Mouse (Mus musculus): ENCODE results near the gene Btbd9. TPM values are rescaled to one million over a fixed set of nuclear protein-coding genes. Genes with fewer than 3 reads are reported as not detected.

Gene Btbd9
- polyA plus RNA-seq, 1 experiment from 2014 or later, result 76.1 TPM

DNA sequence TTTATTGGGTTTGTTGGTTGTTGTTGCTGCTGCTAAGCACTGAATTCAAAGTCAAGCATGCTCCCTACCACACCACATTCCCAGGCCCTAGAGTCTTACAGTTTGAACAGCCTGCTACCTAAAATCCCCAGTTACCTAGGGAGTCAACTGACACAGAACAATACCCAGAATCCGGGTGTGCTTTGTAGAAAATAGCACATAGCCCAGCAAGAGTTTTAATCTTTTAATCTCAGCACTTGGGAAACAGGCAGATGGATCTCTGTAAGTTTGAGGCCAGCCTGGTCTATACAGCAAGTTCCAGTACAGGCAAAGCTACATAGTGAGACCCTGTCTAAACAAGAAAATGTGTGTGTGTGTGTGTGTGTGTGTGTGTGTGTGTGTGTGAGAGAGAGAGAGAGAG, 34.5 kb upstream of the Btbd9 start:
- H3K9ac ChIP-seq, result no peak overlapping the region
- no peaks in the 10 kb centered on the region for H3K27me3 ChIP-seq
- 0 out of 2 replicates have a peak overlapping the region, but pooled peaks have one; percentile 14 for H3K4me2 ChIP-seq (replicated peaks)
- H3K4me3 ChIP-seq, result no peak overlapping the region
- ATAC-seq (ENCODE audit: low FRiP score, low read depth), result no peak
- no peak overlapping the region for H3K27ac ChIP-seq
- H3K9me3 ChIP-seq, result no peaks in the 10 kb centered on the region
- H3K36me3 ChIP-seq, result peaks cover 7% of the 10 kb centered on the region; the same call in 1 of the 2 replicates
- WGBS, result 82% methylated on average over 1 of the region's 1 CpGs
- H3K4me1 ChIP-seq, result peaks cover 49% of the 10 kb centered on the region

GRCm38 (mm10) chr17:30609980-30610307, 33.7 kb upstream of the Btbd9 start:
- no peak overlapping the region for H3K27ac ChIP-seq
- peaks cover 49% of the 10 kb centered on the region for H3K4me1 ChIP-seq
- H3K9me3 ChIP-seq, result no peaks in the 10 kb centered on the region
- no peaks in the 10 kb centered on the region for H3K27me3 ChIP-seq
- H3K4me3 ChIP-seq, result no peak overlapping the region
- H3K4me2 ChIP-seq (replicated peaks), result no peak overlapping the region
- ATAC-seq (ENCODE audit: low FRiP score, low read depth), result no peak
- peaks cover 7% of the 10 kb centered on the region; the same call in 1 of the 2 replicates for H3K36me3 ChIP-seq
- no peak overlapping the region for H3K9ac ChIP-seq
- WGBS, result 98% methylated on average over 5 of the region's 5 CpGs

- 85% methylated on average over 16 of the region's 16 CpGs for WGBS
- no peak for ATAC-seq (ENCODE audit: low FRiP score, low read depth)
- Histone ChIP-seq H3K9me3 (no peaks in the 10 kb centered on the region), H3K4me3 (no peak overlapping the region), H3K36me3 (peaks cover 7% of the 10 kb centered on the region; the same call in 1 of the 2 replicates), H3K4me2 (replicated peaks) (no peak overlapping the region), H3K4me1 (peaks cover 51% of the 10 kb centered on the region), H3K9ac (no peak overlapping the region), H3K27ac (no peak overlapping the region), H3K27me3 (no peaks in the 10 kb centered on the region)
Observed at GRCm38 (mm10) chr17:30609305-30609979, 33.2 kb upstream of the Btbd9 start.

GRCm38 (mm10) chr17:30607909-30608495, 31.7 kb upstream of the Btbd9 start:
- no peak for ATAC-seq (ENCODE audit: low FRiP score, low read depth)
- Histone ChIP-seq H3K36me3 (peaks cover 12% of the 10 kb centered on the region), H3K27ac (no peak overlapping the region), H3K9ac (no peak overlapping the region), H3K9me3 (no peaks in the 10 kb centered on the region), H3K4me1 (peaks cover 58% of the 10 kb centered on the region), H3K4me2 (replicated peaks) (no peak overlapping the region), H3K4me3 (no peak overlapping the region), H3K27me3 (no peaks in the 10 kb centered on the region)
- WGBS, result 54% methylated on average over 8 of the region's 8 CpGs

GRCm38 (mm10) chr17:30607330-30607729, 31.0 kb upstream of the Btbd9 start:
- Histone ChIP-seq H3K27ac (no peak overlapping the region), H3K4me1 (peaks cover 58% of the 10 kb centered on the region), H3K9me3 (no peaks in the 10 kb centered on the region), H3K4me3 (no peak overlapping the region), H3K27me3 (no peaks in the 10 kb centered on the region), H3K36me3 (peaks cover 19% of the 10 kb centered on the region), H3K9ac (no peak overlapping the region), H3K4me2 (replicated peaks) (no peak overlapping the region)
- no peak for ATAC-seq (ENCODE audit: low FRiP score, low read depth)
- WGBS, result 87% methylated on average over 7 of the region's 7 CpGs

- no peak for ATAC-seq (ENCODE audit: low FRiP score, low read depth)
Observed at GRCm38 (mm10) chr17:30606634-30607081, 30.4 kb upstream of the Btbd9 start.

DNA sequence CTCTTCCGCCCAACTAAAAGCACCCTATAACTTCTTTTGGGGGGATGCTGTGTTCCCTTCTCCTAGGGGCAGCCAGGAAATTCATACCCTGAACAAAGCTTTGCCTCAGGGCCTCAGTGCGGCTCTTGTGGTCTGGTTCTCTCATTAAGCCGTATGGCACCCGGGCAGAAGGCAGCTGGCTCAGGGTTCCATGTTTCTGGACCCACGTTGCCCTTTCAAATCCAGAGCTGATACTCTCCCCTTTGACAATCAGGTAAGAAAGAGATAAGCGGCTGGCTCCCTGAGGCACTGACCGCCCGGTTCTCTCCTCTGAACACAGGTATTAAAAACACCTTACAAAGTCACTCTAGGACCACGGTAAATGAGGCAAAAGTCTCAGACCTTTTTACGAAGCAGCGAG, 29.9 kb upstream of the Btbd9 start:
- Histone ChIP-seq H3K9ac (no peak overlapping the region), H3K4me2 (replicated peaks) (no peak overlapping the region), H3K4me1 (peaks cover 52% of the 10 kb centered on the region), H3K27me3 (no peaks in the 10 kb centered on the region), H3K36me3 (peaks cover 30% of the 10 kb centered on the region), H3K9me3 (no peaks in the 10 kb centered on the region), H3K4me3 (no peak overlapping the region), H3K27ac (no peak overlapping the region)
- WGBS, result 61% methylated on average over 11 of the region's 11 CpGs
- ATAC-seq (ENCODE audit: low FRiP score, low read depth), result no peak

More at GRCm38 (mm10) chr17:30606634-30607081, 30.4 kb upstream of the Btbd9 start:
- peaks cover 56% of the 10 kb centered on the region for H3K4me1 ChIP-seq
- H3K9ac ChIP-seq, result no peak overlapping the region
- no peak overlapping the region for H3K27ac ChIP-seq
- H3K27me3 ChIP-seq, result no peaks in the 10 kb centered on the region
- no peaks in the 10 kb centered on the region for H3K9me3 ChIP-seq
- WGBS, result 80% methylated on average over 8 of the region's 8 CpGs
- no peak overlapping the region for H3K4me3 ChIP-seq
- peaks cover 25% of the 10 kb centered on the region for H3K36me3 ChIP-seq
- no peak overlapping the region for H3K4me2 ChIP-seq (replicated peaks)

DNA sequence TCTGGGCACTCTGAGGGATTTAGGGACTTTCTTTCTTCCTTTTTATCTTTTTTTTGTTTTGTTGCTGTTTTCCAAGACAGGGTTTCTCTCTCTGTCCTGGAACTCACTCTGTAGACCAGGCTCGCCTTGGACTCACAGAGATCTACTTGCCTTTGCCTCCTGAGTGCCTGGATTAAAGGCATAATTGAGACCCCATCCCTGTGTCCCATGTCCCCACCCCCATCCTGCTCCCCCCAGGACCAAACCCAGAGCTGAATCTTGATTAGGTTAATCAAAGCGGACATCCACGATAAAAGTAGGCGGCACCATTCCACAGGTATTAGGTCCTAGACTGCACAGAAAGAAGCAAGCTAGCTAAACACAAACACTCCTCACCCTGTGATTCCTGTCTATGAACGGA, 28.7 kb upstream of the Btbd9 start:
- H3K4me3 ChIP-seq, result no peak overlapping the region
- no peak overlapping the region for H3K27ac ChIP-seq
- H3K36me3 ChIP-seq, result peaks cover 42% of the 10 kb centered on the region
- no peak overlapping the region for H3K4me2 ChIP-seq (replicated peaks)
- H3K4me1 ChIP-seq, result peaks cover 46% of the 10 kb centered on the region
- 82% methylated on average over 5 of the region's 5 CpGs for WGBS
- ATAC-seq (ENCODE audit: low FRiP score, low read depth), result no peak
- H3K9me3 ChIP-seq, result no peaks in the 10 kb centered on the region
- no peak overlapping the region for H3K9ac ChIP-seq
- no peaks in the 10 kb centered on the region for H3K27me3 ChIP-seq

- Histone ChIP-seq H3K4me2 (replicated peaks) (no peak overlapping the region), H3K4me3 (no peak overlapping the region), H3K9ac (no peak overlapping the region), H3K9me3 (no peaks in the 10 kb centered on the region), H3K36me3 (peaks cover 44% of the 10 kb centered on the region), H3K27ac (no peak overlapping the region), H3K27me3 (no peaks in the 10 kb centered on the region), H3K4me1 (peaks cover 40% of the 10 kb centered on the region)
- no peak for ATAC-seq (ENCODE audit: low FRiP score, low read depth)
- WGBS, result 93% methylated on average over 6 of the region's 6 CpGs
Observed at GRCm38 (mm10) chr17:30604296-30604695, 28.0 kb upstream of the Btbd9 start.

DNA sequence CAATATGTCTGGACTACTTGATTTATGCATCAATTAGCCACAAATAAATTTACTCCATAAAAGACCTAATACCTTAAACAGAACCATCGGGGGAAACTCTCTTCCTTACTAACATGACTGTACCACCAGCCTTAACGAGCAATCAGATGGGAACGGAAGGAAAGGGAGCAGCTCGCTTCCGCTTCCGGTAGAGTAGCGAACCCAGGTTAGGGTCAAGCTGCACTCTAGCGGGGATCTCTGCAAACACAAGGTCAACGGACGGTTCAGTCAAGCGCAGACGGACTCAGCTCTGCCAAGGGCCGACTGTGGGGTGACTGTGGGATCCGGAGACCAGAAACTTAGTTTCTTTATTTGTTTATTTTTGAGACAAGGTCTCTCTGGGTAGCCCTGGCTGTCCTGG, 25.9 kb upstream of the Btbd9 start:
- Histone ChIP-seq H3K9ac (no peak overlapping the region), H3K27me3 (no peaks in the 10 kb centered on the region), H3K4me1 (peaks cover 20% of the 10 kb centered on the region), H3K4me2 (replicated peaks) (no peak overlapping the region), H3K36me3 (peaks cover 61% of the 10 kb centered on the region), H3K4me3 (no peak overlapping the region), H3K9me3 (no peaks in the 10 kb centered on the region), H3K27ac (no peak overlapping the region)
- ATAC-seq (ENCODE audit: low FRiP score, low read depth), result no peak
- WGBS, result 81% methylated on average over 14 of the region's 14 CpGs

DNA sequence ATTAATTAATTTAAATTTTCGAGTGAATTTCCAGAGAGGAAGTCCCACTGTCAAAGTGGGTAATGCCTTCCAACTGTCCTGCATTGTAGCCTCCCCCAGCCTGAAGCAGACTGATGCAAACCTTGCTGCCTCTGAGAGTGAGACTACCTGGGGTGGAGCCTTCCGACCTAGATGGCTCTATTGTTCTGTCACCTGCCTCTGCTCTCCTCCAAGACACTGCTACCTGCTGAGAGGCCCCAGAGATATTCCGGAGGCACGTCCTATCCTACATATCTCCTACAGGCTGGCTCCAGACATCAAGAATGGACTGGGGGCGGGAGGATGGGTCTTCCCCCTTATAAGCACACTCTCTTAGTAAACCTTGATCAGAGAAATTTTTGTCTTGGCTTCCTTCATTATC, 22.0 kb upstream of the Btbd9 start:
- no peak for ATAC-seq (ENCODE audit: low FRiP score, low read depth)
- H3K4me3 ChIP-seq, result no peak overlapping the region
- no peak overlapping the region for H3K9ac ChIP-seq
- WGBS, result 83% methylated on average over 5 of the region's 5 CpGs
- H3K4me1 ChIP-seq, result no peaks in the 10 kb centered on the region
- H3K4me2 ChIP-seq (replicated peaks), result no peak overlapping the region
- H3K27me3 ChIP-seq, result no peaks in the 10 kb centered on the region
- no peaks in the 10 kb centered on the region for H3K9me3 ChIP-seq
- H3K36me3 ChIP-seq, result peaks cover 85% of the 10 kb centered on the region
- no peak overlapping the region for H3K27ac ChIP-seq

GRCm38 (mm10) chr17:30597786-30598185, 21.5 kb upstream of the Btbd9 start:
- no peaks in the 10 kb centered on the region for H3K4me1 ChIP-seq
- no peak for ATAC-seq (ENCODE audit: low FRiP score, low read depth)
- no peak overlapping the region for H3K4me3 ChIP-seq
- WGBS, result 92% methylated on average over 9 of the region's 9 CpGs
- peaks cover 84% of the 10 kb centered on the region for H3K36me3 ChIP-seq
- no peak overlapping the region for H3K9ac ChIP-seq
- H3K27ac ChIP-seq, result no peak overlapping the region
- H3K27me3 ChIP-seq, result no peaks in the 10 kb centered on the region
- H3K4me2 ChIP-seq (replicated peaks), result no peak overlapping the region
- H3K9me3 ChIP-seq, result no peaks in the 10 kb centered on the region

- no peak overlapping the region for H3K4me2 ChIP-seq (replicated peaks)
- no peak for ATAC-seq (ENCODE audit: low FRiP score, low read depth)
- no peak overlapping the region for H3K4me3 ChIP-seq
- no peak overlapping the region for H3K27ac ChIP-seq
- H3K36me3 ChIP-seq, result peaks cover 67% of the 10 kb centered on the region
- H3K9ac ChIP-seq, result no peak overlapping the region
- H3K27me3 ChIP-seq, result no peaks in the 10 kb centered on the region
- WGBS, result 33% methylated on average over 6 of the region's 6 CpGs
- no peaks in the 10 kb centered on the region for H3K4me1 ChIP-seq
- H3K9me3 ChIP-seq, result no peaks in the 10 kb centered on the region
Observed at GRCm38 (mm10) chr17:30594846-30595245, 18.6 kb upstream of the Btbd9 start.

Data from limb, embryonic 13.5 days (tissue).